9 mouse cellular contexts compared by ENCODE assay signal in the genomic region with DNA sequence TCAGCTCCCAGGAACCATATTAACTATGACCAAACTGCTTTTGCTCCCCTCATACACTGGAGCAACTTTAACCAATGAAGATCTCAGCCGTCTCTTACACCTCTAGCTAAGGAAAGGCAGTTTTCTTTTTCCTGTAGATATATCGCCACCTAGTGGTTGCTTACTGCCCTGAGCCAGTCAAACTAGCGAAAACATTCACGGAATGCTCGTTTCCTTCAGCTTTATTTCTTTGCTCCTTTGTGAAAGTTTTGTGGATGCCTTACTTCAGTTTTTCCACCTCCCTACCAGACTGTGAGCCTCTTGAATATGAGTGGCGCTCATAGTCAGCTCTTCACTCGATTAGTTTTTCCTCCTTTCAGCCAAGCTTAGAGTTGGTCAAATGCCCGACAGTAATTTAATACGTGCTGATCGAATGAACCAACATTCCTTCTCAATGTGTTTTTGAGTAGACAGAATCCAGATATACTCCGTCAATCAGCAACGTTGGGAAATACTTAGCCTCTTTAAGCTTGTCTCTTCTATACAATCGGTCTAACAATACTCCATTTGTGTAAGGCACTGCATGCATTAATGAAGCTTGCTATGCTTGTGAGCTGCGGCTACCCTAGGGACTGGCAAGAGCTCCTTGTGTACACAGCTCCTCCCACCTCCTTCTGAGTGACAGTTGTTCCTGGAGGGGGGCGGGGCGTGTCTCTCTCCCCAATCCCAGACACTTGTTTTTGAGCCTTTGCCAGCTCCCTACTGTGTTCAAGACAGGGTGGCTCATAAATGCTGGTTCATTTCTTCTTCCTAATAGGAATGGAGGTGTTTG. TPM values are rescaled to one million over a fixed set of nuclear protein-coding genes. Genes with fewer than 3 reads are reported as not detected.
DNase-seq lines count a peak whose midpoint lies in the region; ATAC-seq lines count a peak whose summit lies in the region.
"Had no signal": no experiment of that assay in that cellular context is flagged by ENCODE, and none has a peak within 500 bp of the region (broad histone marks: within the 10 kb centered on the region; RNA-seq: fewer than 3 reads in every experiment).

No protein-coding gene starts in this region.

- H3K4me1 ChIP-seq in megakaryocyte, embryonic 14.5 days = peaks cover 25% of the 10 kb centered on the region

- peak; percentile 88 for ATAC-seq in inflammation-experienced regulatory T-cells, adult 6 months

- H3K36me3 ChIP-seq in megakaryocyte, embryonic 14.5 days (replicated peaks; ENCODE audit: low read length) = no peaks in the 10 kb centered on the region

- H3K4me3 ChIP-seq in megakaryocyte, embryonic 14.5 days (replicated peaks) = peak overlapping the region; percentile 91

- DNase-seq in urinary bladder, adult 18-20 months (ENCODE audit: low spot score in 2 of 2) = peak; percentile 56
- DNase-seq in urinary bladder, postnatal 10 days (ENCODE audit: low spot score) = no peak
- peak; percentile 63 for DNase-seq in embryo, embryonic 11.5 days (ENCODE audit: low read depth, low spot score)
- peak; percentile 71 for DNase-seq in gastrocnemius, postnatal 25 days
- DNase-seq in left cerebral cortex, adult 9 months (ENCODE audit: low spot score in 2 of 2) = peak; percentile 61 to 78
- peak; percentile 89 to 90 for DNase-seq in right cerebral cortex, postnatal 10 days (ENCODE audit: low spot score in 2 of 2)

- H3K9me3 ChIP-seq in megakaryocyte, embryonic 14.5 days = peaks cover 5% of the 10 kb centered on the region

- peaks cover 2% of the 10 kb centered on the region for H3K27me3 ChIP-seq in megakaryocyte, embryonic 14.5 days (replicated peaks)

RNA-seq across cellular contexts. Expression of gene Tex50, which starts 36.6 kb away (rescaled TPM):
- not detected for total RNA-seq in gastrocnemius, postnatal 25 days (2021)
- polyA plus RNA-seq in inflammation-experienced regulatory T-cells, adult 6 months (2017; shearing (Covaris generic)) = not detected
- not detected in 2 replicates for polyA plus RNA-seq in megakaryocyte, embryonic 14.5 days (2012; ENCODE audit: insufficient read depth, low replicate concordance)
- polyA plus RNA-seq: C2C12 had no signal

RNA-seq across cellular contexts. Expression of gene Ankrd45, which starts 53.3 kb away (rescaled TPM):
- total RNA-seq in gastrocnemius, postnatal 25 days (2021) = not detected
- not detected for polyA plus RNA-seq in inflammation-experienced regulatory T-cells, adult 6 months (2017; shearing (Covaris generic))
- polyA plus RNA-seq in megakaryocyte, embryonic 14.5 days (2012; ENCODE audit: insufficient read depth, low replicate concordance) = not detected in 2 replicates

RNA-seq across cellular contexts. Expression of gene Prdx6, which starts 55.3 kb away (rescaled TPM):
- 100 to 1,000 TPM in 1 of 2 experiments, 10 to 100 TPM in 1; 92.8 to 127 TPM for total RNA-seq in gastrocnemius, postnatal 25 days (2021)
- 100 to 1,000 TPM; 249 to 347 (median 317) TPM for polyA plus RNA-seq in inflammation-experienced regulatory T-cells, adult 6 months (2017; shearing (Covaris generic))
- 22.2 and 25.0 TPM in 2 replicates for polyA plus RNA-seq in megakaryocyte, embryonic 14.5 days (2012; ENCODE audit: insufficient read depth, low replicate concordance)
